Mouse (Mus musculus) limb, embryonic 15.5 days (tissue): ENCODE measurements around the gene Psen2. TPM values are rescaled to one million over a fixed set of nuclear protein-coding genes. Genes with fewer than 3 reads are reported as not detected.

Experiments
- ATAC-seq: fragments of 200-750 bp; cut with Nextera tagmentation; 2 replicates; pipeline ENCODE4 v1.8.0; 2017; ENCODE audit warnings: low read depth, moderate TSS enrichment; ENCODE audit not compliant: insufficient number of reproducible peaks, low FRiP score, low TSS enrichment
- H3K27ac ChIP-seq: fragments of 300-500 bp; sonication (generic); 2 replicates; pipeline ENCODE4 v1.5.1; 2015; ENCODE audit warnings: moderate library complexity, mild to moderate bottlenecking, inconsistent platforms
- H3K27me3 ChIP-seq: fragments of 300-500 bp; sonication (generic); 2 replicates; pipeline ENCODE4 v1.6.1; 2015; ENCODE audit warnings: inconsistent platforms
- H3K36me3 ChIP-seq: fragments of 300-500 bp; sonication (generic); 2 replicates; pipeline ENCODE4 v1.6.1; 2015; ENCODE audit warnings: inconsistent platforms
- H3K4me1 ChIP-seq: fragments of 300-500 bp; sonication (generic); 2 replicates; pipeline ENCODE4 v1.6.1; 2015; ENCODE audit warnings: inconsistent platforms
- H3K4me2 ChIP-seq: fragments of 300-500 bp; sonication (generic); 2 replicates; pipeline ENCODE4 v1.6.1; 2015; ENCODE audit warnings: mild to moderate bottlenecking, inconsistent platforms
- H3K4me3 ChIP-seq: fragments of 300-500 bp; sonication (generic); 2 replicates; pipeline ENCODE4 v1.5.1; 2015; ENCODE audit warnings: mild to moderate bottlenecking, inconsistent platforms
- H3K9ac ChIP-seq: fragments of 300-500 bp; sonication (generic); 2 replicates; pipeline ENCODE4 v1.6.1; 2015; ENCODE audit warnings: inconsistent platforms
- H3K9me3 ChIP-seq: fragments of 300-500 bp; sonication (generic); 2 replicates; pipeline ENCODE4 v1.6.1; 2016; ENCODE audit warnings: inconsistent platforms
- WGBS: fragments of 180-500 bp; shearing (Covaris S2); methylation state at CpG from one replicate; pipeline ENCODE4 v1.1.7; 2015; 5-methylcytosine and 5-hydroxymethylcytosine counted together
- polyA plus RNA-seq: library from polyadenylated mRNA; unstranded; fragments of >200 nt; fragmentation: Nextera tagmentation; extraction: Ambion mirVana; gene quantifications from 2 replicates; pipeline ENCODE4 v1.2.1, GENCODE M21; 2015

Gene Psen2
- polyA plus RNA-seq, 1 experiment from 2014 or later = 18.1 TPM

DNA sequence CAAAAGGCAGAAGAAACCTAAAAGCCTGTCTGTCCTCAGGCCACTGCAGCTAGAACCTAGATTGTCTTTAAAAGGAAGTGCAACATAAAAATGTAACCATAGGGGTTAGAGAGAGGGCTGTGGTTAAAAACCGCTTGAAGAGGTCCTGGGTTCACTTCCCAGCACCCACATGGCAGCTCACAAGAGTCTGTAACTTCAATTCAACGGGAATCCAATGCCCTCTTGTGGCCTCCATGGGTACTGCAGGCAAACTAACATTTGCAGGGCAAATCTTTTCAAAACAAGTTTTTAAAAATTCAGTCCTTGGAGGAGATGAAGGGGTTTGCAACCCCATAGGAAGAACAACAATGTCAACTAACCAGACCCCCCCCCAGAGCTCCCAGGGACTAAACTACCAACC, 32.7 kb downstream of the Psen2 start:
- Histone ChIP-seq H3K36me3 (0 out of 2 replicates have a peak, but pooled peaks cover 2% of the 10 kb centered on the region), H3K27me3 (no peaks in the 10 kb centered on the region), H3K4me3 (no peak overlapping the region), H3K4me2 (no peak overlapping the region), H3K4me1 (peaks cover 13% of the 10 kb centered on the region), H3K9ac (no peak overlapping the region), H3K27ac (no peak overlapping the region), H3K9me3 (no peaks in the 10 kb centered on the region)
- ATAC-seq = no peak
- 33% methylated on average over 2 of the region's 2 CpGs for WGBS

- Histone ChIP-seq H3K27ac (no peak overlapping the region), H3K4me3 (no peak overlapping the region), H3K4me2 (no peak overlapping the region), H3K9me3 (no peaks in the 10 kb centered on the region), H3K9ac (no peak overlapping the region), H3K4me1 (peaks cover 15% of the 10 kb centered on the region), H3K27me3 (no peaks in the 10 kb centered on the region), H3K36me3 (0 out of 2 replicates have a peak, but pooled peaks cover 2% of the 10 kb centered on the region)
- ATAC-seq = no peak
- WGBS = 85% methylated on average over 7 of the region's 7 CpGs
Measured at GRCm38 (mm10) chr1:180229906-180230305, 33.3 kb downstream of the Psen2 start.

DNA sequence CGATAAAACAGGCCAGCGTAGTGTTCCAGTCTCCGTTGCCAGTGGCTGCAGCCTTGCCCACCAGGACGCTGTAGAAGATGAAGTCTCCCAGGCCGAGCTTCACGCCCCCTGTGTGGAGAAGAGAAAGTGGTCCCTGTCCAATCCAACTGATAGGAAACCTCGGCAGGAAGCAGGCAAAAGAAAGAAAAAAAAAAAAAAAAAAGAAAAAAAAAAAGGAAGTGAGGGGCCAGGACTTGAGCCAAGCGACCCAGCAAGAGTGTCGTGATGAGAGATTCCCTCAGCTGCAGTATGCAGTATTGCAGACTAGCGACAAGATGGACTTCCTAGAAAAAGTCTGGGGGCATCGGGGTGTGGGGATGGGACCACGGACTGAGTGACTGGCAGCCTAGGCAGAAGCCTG, 34.4 kb downstream of the Psen2 start:
- H3K27ac ChIP-seq = no peak overlapping the region
- H3K27me3 ChIP-seq = no peaks in the 10 kb centered on the region
- 80% methylated on average over 12 of the region's 12 CpGs for WGBS
- H3K4me1 ChIP-seq = peaks cover 15% of the 10 kb centered on the region
- no peak overlapping the region for H3K9ac ChIP-seq
- 0 out of 2 replicates have a peak, but pooled peaks cover 2% of the 10 kb centered on the region for H3K36me3 ChIP-seq
- H3K4me3 ChIP-seq = no peak overlapping the region
- H3K9me3 ChIP-seq = no peaks in the 10 kb centered on the region
- ATAC-seq = no peak
- H3K4me2 ChIP-seq = no peak overlapping the region

GRCm38 (mm10) chr1:180226766-180227165, 36.5 kb downstream of the Psen2 start:
- H3K27ac ChIP-seq = no peak overlapping the region
- no peaks in the 10 kb centered on the region for H3K9me3 ChIP-seq
- H3K4me3 ChIP-seq = no peak overlapping the region
- H3K36me3 ChIP-seq = 0 out of 2 replicates have a peak, but pooled peaks cover 2% of the 10 kb centered on the region
- H3K4me1 ChIP-seq = peaks cover 7% of the 10 kb centered on the region
- no peak for ATAC-seq
- no peak overlapping the region for H3K9ac ChIP-seq
- 70% methylated on average over 3 of the region's 3 CpGs for WGBS
- no peaks in the 10 kb centered on the region for H3K27me3 ChIP-seq
- H3K4me2 ChIP-seq = 0 out of 2 replicates have a peak overlapping the region, but pooled peaks have one; percentile 73

DNA sequence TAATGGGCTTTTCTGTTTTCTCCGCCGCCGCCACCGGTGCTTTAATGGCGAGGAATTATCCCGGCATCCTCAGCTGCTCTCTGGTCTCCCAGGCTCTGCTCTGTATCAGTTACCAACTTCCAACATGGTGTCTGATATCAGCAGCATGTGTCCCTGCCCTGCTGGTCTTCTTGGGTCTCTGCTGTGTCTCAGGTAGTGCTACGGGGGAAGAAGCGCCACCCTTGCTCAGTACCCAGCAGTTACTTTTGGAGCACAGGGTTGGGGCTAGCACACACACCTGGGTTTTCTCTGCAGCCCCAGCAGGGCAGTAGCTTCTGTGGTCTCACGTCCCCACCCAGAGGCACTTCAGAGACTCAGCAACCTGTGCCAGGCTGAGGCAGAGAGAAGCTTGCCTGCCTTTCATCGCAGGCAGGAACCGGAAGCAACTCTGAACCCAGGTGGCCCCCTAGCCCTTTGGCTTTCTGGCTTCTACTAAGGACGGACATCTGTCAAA, 37.0 kb downstream of the Psen2 start:
- WGBS = 5% methylated on average over 12 of the region's 12 CpGs

GRCm38 (mm10) chr1:180225500-180226220, 37.6 kb downstream of the Psen2 start:
- Histone ChIP-seq H3K4me1 (peaks cover 7% of the 10 kb centered on the region), H3K4me2 (peak overlapping the region; percentile 73), H3K36me3 (0 out of 2 replicates have a peak, but pooled peaks cover 2% of the 10 kb centered on the region), H3K9ac (0 out of 2 replicates have a peak overlapping the region, but pooled peaks have one; percentile 23), H3K27me3 (no peaks in the 10 kb centered on the region), H3K4me3 (peak overlapping the region; percentile 48), H3K27ac (peak overlapping the region; percentile 47; the same call in 1 of the 2 replicates), H3K9me3 (no peaks in the 10 kb centered on the region)
- whole genome bisulfite sequencing = 14% methylated on average over 21 of the region's 21 CpGs
- ATAC-seq = 0 out of 2 replicates have a peak, but pooled peaks have one; percentile 57

More for the DNA sequence above, 37.0 kb downstream of the Psen2 start:
- 0 out of 2 replicates have a peak, but pooled peaks have one; percentile 1 for ATAC-seq
- Histone ChIP-seq H3K4me2 (peak overlapping the region; percentile 73), H3K9me3 (no peaks in the 10 kb centered on the region), H3K4me3 (peak overlapping the region; percentile 48), H3K36me3 (0 out of 2 replicates have a peak, but pooled peaks cover 2% of the 10 kb centered on the region), H3K4me1 (peaks cover 7% of the 10 kb centered on the region), H3K27ac (peak overlapping the region; percentile 47), H3K27me3 (no peaks in the 10 kb centered on the region), H3K9ac (0 out of 2 replicates have a peak overlapping the region, but pooled peaks have one; percentile 23)

DNA sequence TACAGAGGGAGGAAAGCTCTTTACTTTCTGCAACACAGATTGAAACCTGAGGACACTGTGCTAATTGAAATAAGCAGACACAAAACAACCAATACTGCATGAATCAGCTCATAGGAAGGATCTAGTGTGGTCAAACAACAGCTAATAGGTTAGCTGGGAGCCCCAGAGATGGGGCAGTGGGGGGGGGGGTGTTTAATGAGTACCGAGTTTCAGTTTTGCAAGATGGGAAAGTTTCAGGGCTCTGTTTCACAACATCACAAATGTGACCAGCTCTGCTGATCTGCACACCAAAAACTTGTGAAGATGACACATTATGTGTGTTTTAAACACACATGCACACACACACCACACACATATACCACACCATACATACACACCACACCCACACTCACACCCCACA, 41.2 kb downstream of the Psen2 start:
- H3K4me2 ChIP-seq = no peak overlapping the region
- H3K4me1 ChIP-seq = peaks cover 7% of the 10 kb centered on the region
- H3K4me3 ChIP-seq = no peak overlapping the region
- H3K9ac ChIP-seq = no peak overlapping the region
- H3K27me3 ChIP-seq = no peaks in the 10 kb centered on the region
- no peak for ATAC-seq
- no peaks in the 10 kb centered on the region for H3K9me3 ChIP-seq
- no peak overlapping the region for H3K27ac ChIP-seq
- 83% methylated on average over 1 of the region's 1 CpGs for WGBS
- H3K36me3 ChIP-seq = no peaks in the 10 kb centered on the region

- Histone ChIP-seq H3K36me3 (no peaks in the 10 kb centered on the region), H3K9me3 (no peaks in the 10 kb centered on the region), H3K27me3 (no peaks in the 10 kb centered on the region), H3K4me1 (peaks cover 3% of the 10 kb centered on the region; the same call in 1 of the 2 replicates), H3K4me2 (no peak overlapping the region), H3K9ac (no peak overlapping the region), H3K4me3 (no peak overlapping the region), H3K27ac (no peak overlapping the region)
- no peak for ATAC-seq
- WGBS = 82% methylated on average over 19 of the region's 19 CpGs
Measured at GRCm38 (mm10) chr1:180220791-180221542, 42.3 kb downstream of the Psen2 start.

- Histone ChIP-seq H3K4me1 (no peaks in the 10 kb centered on the region), H3K27ac (no peak overlapping the region), H3K4me3 (no peak overlapping the region), H3K9ac (no peak overlapping the region), H3K4me2 (no peak overlapping the region), H3K27me3 (no peaks in the 10 kb centered on the region), H3K36me3 (no peaks in the 10 kb centered on the region), H3K9me3 (no peaks in the 10 kb centered on the region)
- WGBS = 53% methylated on average over 5 of the region's 5 CpGs
- no peak for ATAC-seq
Measured at GRCm38 (mm10) chr1:180216541-180217276, 46.5 kb downstream of the Psen2 start.

- peak; percentile 49; the same call in 1 of the 2 replicates for ATAC-seq
- Histone ChIP-seq H3K27me3 (no peaks in the 10 kb centered on the region), H3K4me2 (no peak overlapping the region), H3K4me3 (no peak overlapping the region), H3K27ac (no peak overlapping the region), H3K4me1 (no peaks in the 10 kb centered on the region), H3K9me3 (no peaks in the 10 kb centered on the region), H3K9ac (no peak overlapping the region), H3K36me3 (no peaks in the 10 kb centered on the region)
- 16% methylated on average over 4 of the region's 4 CpGs for WGBS
Measured at GRCm38 (mm10) chr1:180215044-180215443, 48.2 kb downstream of the Psen2 start.

GRCm38 (mm10) chr1:180212911-180213310, 50.3 kb downstream of the Psen2 start:
- H3K4me2 ChIP-seq = no peak overlapping the region
- H3K27ac ChIP-seq = no peak overlapping the region
- H3K27me3 ChIP-seq = no peaks in the 10 kb centered on the region
- H3K36me3 ChIP-seq = no peaks in the 10 kb centered on the region
- ATAC-seq = no peak
- no peaks in the 10 kb centered on the region for H3K9me3 ChIP-seq
- H3K9ac ChIP-seq = no peak overlapping the region
- H3K4me3 ChIP-seq = no peak overlapping the region
- H3K4me1 ChIP-seq = no peaks in the 10 kb centered on the region
- 87% methylated on average over 5 of the region's 5 CpGs for WGBS
